Mouse (Mus musculus) liver, embryonic 14.5 days (tissue): ENCODE measurements around the gene Defb26.

Experiments
- CTCF ChIP-seq: IDR thresholded peaks from 2 replicates; pipeline ENCODE4 v1.5.1; 2016; ENCODE audit warnings: antibody characterized with exemption, low read depth, control low read depth
- EP300 ChIP-seq: IDR thresholded peaks from 2 replicates; pipeline ENCODE4 v1.6.1; 2016; ENCODE audit warnings: antibody characterized with exemption, low read depth

- TF ChIP-seq CTCF (no peak), EP300 (no peak)
These were observed 21.5 kb downstream of the Defb26 start, which contains the start of gene Defb22 for GRCm38 (mm10) chr2:152490038-152490437.
